Mouse (Mus musculus) thymus, postnatal 14 days (tissue): Measurements from ENCODE around the gene Cerkl.
A peak's percentile ranks its signal among the peaks of the same experiment; 100 is the strongest.

Source experiments
- DNase-seq: peaks from one replicate; pipeline ENCODE4 v3.0.0; 2021

Gene Cerkl

DNA sequence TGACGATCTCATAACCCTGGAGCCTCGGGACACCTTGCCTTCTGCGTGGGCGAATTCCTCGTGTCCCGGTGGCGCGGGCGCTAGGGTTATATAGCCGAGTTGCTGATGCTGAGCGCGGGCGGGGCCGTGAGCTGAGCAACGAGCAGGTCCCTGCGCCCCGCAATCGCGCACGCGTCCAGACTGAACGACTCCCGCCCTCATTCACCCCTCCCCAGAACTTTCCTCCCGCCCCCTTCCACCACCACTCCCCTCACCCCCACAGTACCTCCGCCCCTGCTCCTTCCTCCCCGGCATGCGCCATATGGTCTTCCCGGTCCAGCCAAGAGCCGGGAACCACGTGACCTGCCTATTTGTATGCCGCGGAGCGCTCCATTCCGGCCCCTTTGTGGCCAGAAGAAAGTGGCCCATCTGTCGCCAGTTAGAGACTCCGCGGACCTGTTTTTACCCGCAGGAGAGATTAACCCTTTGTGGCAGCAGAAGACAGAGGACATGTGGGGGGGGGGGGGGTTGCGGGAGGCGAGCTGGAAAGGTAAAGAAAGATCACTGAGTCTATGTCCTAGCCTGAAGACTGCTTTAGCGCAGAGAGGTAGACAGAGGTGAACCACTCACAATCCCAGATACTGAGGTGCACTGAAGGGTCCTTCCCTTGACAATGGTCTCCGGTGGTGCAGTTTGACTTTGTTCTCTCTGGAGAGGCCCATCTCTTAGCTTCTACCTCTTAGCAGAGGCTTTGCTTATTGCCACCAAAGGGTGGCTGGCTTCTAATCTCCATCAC lies at the start of gene Cerkl, which contains the start of gene Neurod1:
Gene Cerkl (minus strand): TSS at position 211 of the 775 bp plus-strand sequence.
Gene Neurod1 (minus strand): TSS at position 177 of the 775 bp plus-strand sequence.
- no peak for DNase-seq

DNA sequence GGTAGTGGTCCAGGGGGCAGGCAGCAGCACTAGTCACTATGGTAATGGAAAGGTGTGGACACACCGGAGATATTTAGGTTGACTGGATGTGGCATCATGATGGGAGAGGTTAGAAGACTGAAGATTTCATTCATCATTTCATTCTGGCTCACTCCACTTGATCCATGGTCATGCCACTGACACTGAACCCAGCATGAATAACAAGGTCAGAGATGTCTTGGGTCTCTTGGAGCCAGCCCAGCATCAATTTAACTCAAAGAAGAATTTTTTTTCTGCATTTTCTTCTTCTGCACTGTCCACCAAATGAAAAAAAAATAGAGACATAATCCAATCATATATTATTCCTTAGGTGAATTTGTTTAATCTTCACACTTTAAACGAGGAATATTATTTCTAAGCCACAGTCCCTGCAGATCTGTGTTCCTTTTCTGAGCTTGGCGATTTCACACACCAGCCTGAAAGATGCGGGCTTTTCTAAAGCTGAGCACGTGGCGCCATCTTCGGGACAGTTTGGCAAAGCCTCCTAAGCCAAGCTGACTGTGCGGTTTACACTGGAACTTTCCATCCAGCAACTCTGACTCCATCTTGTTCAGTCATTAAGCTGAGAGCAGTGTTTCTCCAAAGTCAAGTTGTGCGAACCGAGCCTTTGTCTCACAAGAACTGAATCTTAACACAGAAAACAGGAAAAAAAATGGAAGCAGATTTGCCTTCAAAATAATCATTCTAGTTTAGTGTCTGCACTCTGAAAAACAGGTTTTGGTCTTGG lies 42.6 kb upstream of the Cerkl start:
- DNase-seq = peak; percentile 46

GRCm38 (mm10) chr2:79485127-79485526 lies 28.5 kb upstream of the Cerkl start:
- DNase-seq = no peak

GRCm38 (mm10) chr2:79482511-79482910 lies 25.9 kb upstream of the Cerkl start:
- no peak for DNase-seq

- no peak for DNase-seq
These were observed 5.8 kb upstream of the Cerkl start for GRCm38 (mm10) chr2:79462411-79462810.

- no peak for DNase-seq
These were observed 5.3 kb upstream of the Cerkl start for GRCm38 (mm10) chr2:79461861-79462260.

DNA sequence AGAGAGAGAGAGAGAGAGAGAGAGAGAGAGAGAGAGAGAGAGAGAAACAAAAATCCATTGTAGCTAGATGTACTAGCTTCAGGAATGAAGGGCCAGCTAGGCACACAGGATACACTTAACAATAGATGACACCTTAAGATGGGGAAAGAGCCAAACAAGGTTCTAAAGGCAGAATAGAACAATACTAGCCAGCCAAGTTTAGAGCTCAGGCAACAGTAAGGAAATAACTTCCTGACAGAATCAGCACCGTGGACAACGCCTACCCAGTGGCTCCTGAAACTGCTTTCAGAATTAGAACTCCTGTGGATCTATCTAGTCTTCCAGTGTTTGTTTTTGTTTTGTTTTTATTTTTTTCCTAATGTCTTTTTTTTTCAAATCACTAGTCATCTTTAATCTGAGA lies 4.0 kb upstream of the Cerkl start:
- no peak for DNase-seq

DNA sequence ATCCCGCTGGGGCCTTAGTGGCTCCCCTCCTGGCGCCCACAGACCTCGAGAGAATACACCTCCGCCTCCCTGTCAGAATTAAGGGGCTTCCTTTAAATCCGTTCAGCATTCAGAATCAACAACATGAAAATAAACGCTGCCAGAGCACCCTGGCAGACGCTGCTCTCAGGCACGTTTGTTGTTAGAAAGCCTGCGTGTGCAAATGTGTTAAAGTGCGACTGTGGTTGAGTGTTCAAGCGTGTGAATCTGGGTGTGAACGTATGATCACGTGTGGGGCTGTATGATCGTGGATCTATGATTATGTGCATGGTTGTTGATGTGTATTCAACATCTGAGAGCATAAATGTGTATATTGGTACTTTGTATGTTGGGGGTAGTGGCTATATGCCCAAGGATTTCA lies 3.5 kb upstream of the Cerkl start:
- DNase-seq = no peak

- DNase-seq = no peak
These were observed 2.8 kb upstream of the Cerkl start for GRCm38 (mm10) chr2:79459061-79460045.

GRCm38 (mm10) chr2:79457932-79458331 lies 1.3 kb upstream of the Cerkl start:
- DNase-seq = no peak

- no peak for DNase-seq
These were observed 849 bp upstream of the Cerkl start for GRCm38 (mm10) chr2:79457434-79457833.

- no peak for DNase-seq
These were observed 939 bp downstream of the Cerkl start for GRCm38 (mm10) chr2:79455646-79456045.

DNA sequence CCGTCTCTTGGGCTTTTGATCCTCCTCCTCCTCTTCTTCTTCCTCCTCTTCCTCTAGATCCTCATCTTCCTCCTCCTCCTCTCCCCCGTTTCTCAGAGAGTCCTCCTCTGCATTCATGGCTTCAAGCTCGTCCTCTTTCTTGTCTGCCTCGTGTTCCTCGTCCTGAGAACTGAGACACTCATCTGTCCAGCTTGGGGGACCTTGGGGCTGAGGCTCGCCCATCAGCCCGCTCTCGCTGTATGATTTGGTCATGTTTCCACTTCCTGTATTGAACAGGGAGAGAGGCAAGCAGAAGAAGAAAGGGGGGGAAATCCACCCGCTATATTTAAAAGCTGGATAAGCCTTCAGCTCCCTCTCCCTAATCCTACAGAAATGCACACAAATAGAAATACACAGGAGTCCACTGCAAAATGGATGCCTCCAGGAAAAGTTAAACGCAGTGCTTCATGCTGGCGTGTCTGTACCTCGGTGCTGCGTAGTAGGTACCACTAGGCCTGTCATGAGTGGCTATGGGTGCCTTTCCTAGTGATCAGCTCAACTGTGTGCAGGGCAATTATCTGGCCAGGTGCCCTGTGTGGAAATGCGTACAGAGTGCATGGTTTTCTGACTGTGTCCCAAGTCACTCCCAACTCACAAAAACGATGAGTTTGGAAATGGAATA lies 1.7 kb downstream of the Cerkl start:
- no peak for DNase-seq

DNA sequence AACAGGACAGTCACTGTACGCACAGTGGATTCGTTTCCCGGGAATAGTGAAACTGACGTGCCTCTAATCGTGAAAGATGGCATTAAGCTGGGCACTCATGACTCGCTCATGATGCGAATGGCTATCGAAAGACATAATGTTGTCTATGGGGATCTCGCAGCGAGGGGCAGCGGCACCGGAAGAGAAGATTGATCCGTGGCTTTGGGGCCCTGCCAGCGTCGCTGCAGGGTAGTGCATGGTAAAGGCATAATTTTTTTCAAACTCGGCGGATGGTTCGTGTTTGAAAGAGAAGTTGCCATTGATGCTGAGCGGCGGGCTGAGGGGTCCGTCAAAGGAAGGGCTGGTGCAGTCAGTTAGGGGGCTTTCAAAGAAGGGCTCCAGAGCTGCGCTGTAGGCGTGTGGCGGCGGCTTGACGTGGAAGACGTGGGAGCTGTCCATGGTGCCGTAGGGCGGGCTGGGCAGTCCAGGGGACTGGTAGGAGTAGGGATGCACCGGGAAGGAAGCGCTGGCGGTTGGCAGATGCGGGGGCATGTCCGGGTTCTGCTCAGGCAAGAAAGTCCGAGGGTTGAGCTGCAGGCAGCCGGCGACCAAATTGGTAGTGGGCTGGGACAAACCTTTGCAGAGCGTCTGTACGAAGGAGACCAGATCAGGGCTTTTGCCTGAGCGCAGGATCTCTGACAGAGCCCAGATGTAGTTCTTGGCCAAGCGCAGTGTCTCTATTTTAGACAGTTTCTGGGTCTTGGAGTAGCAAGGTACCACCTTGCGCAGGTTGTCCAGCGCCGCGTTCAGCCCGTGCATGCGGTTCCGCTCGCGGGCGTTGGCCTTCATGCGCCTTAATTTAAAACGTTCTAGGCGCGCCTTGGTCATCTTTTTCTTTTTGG lies 2.4 kb downstream of the Cerkl start:
- DNase-seq = peak; percentile 56

DNA sequence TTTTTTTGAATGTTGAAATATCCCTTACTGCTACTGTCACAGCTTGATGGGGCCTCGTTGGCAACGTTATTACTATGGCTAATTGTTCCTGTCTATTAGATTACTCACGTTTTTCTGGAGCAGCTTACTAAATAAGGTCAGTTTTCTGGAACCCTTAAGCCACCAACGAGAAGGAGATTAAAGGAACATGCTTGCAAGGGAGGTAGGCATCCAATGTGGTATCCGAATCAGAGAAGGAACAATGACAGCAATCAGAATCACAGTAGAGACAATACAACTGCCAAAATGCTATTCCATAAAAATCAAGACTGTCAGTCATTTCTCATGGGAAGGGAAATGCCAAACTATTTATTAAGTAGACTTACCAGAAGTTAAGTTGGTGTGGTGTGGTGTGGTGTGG lies 5.1 kb downstream of the Cerkl start:
- no peak for DNase-seq

GRCm38 (mm10) chr2:79450684-79451394 lies 5.7 kb downstream of the Cerkl start:
- DNase-seq = no peak

DNA sequence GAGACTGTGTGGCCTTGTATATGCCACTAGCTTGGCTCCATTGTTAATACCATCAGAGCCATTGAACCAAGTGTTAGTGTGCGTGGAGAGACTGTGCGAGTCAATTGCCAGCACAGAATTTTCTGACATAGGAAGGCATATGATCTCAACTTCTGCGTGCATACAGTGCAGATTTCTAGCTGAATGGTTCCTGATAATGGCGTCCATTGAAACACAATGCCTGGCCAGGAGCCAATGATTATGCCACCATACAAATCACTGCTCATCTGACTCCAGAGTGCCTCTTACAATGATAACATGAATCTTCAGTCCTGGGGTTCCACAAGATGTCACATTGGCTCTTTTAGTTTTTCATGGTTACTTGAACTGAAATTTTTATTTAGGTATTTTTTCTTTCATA lies 7.2 kb downstream of the Cerkl start:
- no peak for DNase-seq

- DNase-seq = no peak
These were observed 9.4 kb downstream of the Cerkl start for GRCm38 (mm10) chr2:79447198-79447597.

- no peak for DNase-seq
These were observed 12.5 kb downstream of the Cerkl start for GRCm38 (mm10) chr2:79443861-79444620.

DNA sequence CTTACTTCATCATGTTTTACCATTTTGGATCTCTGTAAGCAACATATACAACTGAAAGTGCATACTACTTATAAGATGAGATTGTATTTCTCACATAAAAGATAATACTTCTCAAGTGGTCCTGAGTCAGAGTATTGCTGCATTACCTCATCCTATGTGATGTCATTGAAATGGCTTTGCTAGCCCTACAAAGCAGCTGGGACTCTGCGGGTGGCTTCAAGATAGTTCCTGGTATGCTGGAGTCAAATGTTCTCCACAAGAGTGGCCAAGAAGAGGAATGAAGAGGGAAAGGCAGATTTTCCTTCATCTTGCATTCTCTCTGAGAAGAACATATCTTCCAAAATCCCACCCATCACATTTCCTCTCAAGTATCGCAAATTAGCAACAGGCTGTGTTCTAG lies 13.2 kb downstream of the Cerkl start:
- no peak for DNase-seq
